Mouse (Mus musculus) olfactory bulb, adult 2 months (tissue): ENCODE results near the gene Rufy3. TPM values are rescaled to one million over a fixed set of nuclear protein-coding genes. Genes with fewer than 3 reads are reported as not detected.

Experiments
- H3K27ac ChIP-seq: fragments of 200-500 bp; 2 replicates; pipeline ENCODE4 v1.5.1; 2012; ENCODE audit warnings: low read depth, low read length; ENCODE audit not compliant: insufficient read depth
- H3K4me1 ChIP-seq: fragments of 200-500 bp; 2 replicates; pipeline ENCODE4 v1.6.1; 2012; ENCODE audit warnings: low read length; ENCODE audit not compliant: control insufficient read depth, insufficient read depth
- H3K4me3 ChIP-seq: fragments of 200-500 bp; 2 replicates; pipeline ENCODE4 v1.5.1; 2012; ENCODE audit warnings: mild to moderate bottlenecking, low read depth, low read length, moderate library complexity; ENCODE audit not compliant: insufficient read depth
- CTCF ChIP-seq: fragments of 200-500 bp; IDR thresholded peaks from 2 replicates; pipeline ENCODE4 v1.5.1; 2012; ENCODE audit warnings: low read depth, mild to moderate bottlenecking, low read length, moderate library complexity; ENCODE audit not compliant: insufficient read depth
- POLR2A ChIP-seq: fragments of 200-500 bp; IDR thresholded peaks from 2 replicates; pipeline ENCODE4 v1.6.1; 2012; ENCODE audit warnings: mild to moderate bottlenecking, low read depth, low read length, moderate library complexity; ENCODE audit not compliant: insufficient read depth
- WGBS: fragments of 180-500 bp; shearing (Covaris S2); methylation state at CpG from one replicate; pipeline ENCODE4 v1.1.7; 2018; 5-methylcytosine and 5-hydroxymethylcytosine counted together
- polyA plus RNA-seq: library from polyadenylated mRNA; stranded (reverse); fragments of >200 nt; gene quantifications from 2 replicates; pipeline ENCODE4 v1.2.4, GENCODE M21; 2012; ENCODE audit warnings: low replicate concordance; ENCODE audit not compliant: missing spikeins, insufficient read depth, insufficient read length

Rufy3 gene
- polyA plus RNA-seq, 1 experiment: 110 TPM

DNA sequence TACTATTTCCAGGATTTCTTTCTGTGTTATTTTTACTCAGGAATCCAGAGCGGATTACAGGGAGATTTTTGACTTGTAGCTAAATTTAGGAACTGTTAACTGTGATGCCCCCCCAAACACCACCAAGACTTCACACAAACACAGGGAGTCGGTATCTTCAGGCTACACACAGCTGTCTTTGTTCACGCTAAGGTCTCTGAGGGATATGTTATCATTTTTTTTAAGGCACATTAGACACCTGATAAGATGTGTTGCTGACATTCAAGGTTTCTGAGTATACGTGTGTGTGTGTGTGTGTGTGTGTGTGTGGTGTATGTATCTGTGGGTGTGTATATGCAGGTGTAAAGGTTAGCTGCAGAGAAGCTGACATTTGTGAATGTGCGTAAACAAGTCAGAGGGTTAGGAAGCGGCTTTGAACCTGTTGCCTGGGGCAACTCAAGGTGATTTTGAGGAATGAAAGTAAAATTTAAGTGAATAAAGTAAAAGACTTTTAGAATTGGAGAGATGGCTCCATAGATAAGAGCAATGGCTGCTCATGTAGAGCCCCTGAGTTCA lies 121.0 kb downstream of the Rufy3 start:
- TF ChIP-seq CTCF: no peak
- TF ChIP-seq POLR2A: no peak
- Histone ChIP-seq H3K4me3 (no peak overlapping the region), H3K27ac (no peak overlapping the region), H3K4me1 (no peaks in the 10 kb centered on the region)
- WGBS: 69% methylated on average over 6 of the region's 6 CpGs

DNA sequence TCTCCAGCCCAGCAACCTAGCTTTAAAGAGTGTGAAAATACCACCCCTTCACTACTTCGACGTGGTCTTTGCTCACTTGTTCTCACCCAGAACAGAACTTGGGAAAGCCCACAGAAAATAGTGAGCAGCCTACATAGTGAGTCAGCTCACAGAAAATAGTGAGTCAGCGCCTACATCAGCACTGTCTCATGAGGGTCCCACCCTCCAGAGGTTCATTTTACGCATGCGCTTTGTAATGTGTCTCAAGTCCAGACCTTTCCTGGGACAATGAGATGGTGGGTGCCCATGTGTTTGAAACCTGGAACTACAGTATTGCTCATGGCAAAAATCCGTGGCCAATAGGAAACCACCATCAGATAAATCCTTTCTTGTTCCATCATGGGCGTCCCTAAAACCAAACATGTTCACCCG lies 123.2 kb downstream of the Rufy3 start:
- no peak overlapping the region for H3K27ac ChIP-seq
- no peaks in the 10 kb centered on the region for H3K4me1 ChIP-seq
- TF ChIP-seq POLR2A (no peak), CTCF (no peak)
- H3K4me3 ChIP-seq: no peak overlapping the region
- 69% methylated on average over 8 of the region's 8 CpGs for WGBS

GRCm38 (mm10) chr5:88688583-88689187 lies 123.8 kb downstream of the Rufy3 start:
- H3K4me3 ChIP-seq: no peak overlapping the region
- no peaks in the 10 kb centered on the region for H3K4me1 ChIP-seq
- no peak overlapping the region for H3K27ac ChIP-seq
- 81% methylated on average over 15 of the region's 15 CpGs for WGBS
- TF ChIP-seq POLR2A: no peak
- no peak for TF ChIP-seq CTCF

- 76% methylated on average over 3 of the region's 3 CpGs for WGBS
- no peak overlapping the region for H3K27ac ChIP-seq
Measured at GRCm38 (mm10) chr5:88689279-88689938, 124.6 kb downstream of the Rufy3 start.

DNA sequence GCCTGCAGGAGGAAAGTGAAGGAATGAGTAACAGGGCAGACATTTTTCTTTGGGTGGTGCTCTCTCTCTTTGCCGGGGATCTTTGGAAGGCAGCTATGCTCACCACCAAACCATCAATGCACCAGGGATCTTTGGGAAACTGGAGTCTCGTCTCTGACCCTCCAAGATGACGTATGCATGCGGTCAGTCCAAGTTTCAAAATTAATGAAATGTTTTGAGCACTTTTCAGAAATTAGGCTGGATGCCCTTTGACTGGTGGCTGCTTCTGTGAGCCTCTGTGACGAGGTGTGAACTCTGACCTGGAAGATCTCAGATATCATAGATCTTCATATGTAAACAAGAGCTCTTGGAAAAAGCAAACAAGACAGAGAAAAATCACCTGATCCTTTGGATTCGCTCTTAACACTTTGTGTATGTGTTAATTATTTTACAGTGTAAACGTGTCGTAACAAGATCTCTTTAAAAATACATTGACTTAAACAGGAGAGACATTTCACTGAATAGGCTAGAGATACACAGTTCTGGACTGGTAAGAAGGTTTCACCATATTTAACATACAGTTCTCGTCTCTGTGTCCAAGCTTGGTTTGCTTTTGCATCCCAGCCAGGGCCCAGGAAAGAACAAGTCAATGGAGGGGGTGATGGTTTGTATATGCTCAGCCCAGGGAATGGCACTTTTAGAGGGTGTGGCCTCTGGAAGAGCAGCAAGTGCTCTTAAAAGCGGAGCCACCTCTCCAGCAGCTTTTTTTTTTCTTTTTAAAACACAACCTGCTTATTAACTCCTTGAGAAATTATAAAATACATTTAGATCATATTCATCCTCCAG lies 126.1 kb downstream of the Rufy3 start:
- Histone ChIP-seq H3K27ac (no peak overlapping the region), H3K4me3 (no peak overlapping the region), H3K4me1 (no peaks in the 10 kb centered on the region)
- WGBS: 86% methylated on average over 10 of the region's 10 CpGs
- TF ChIP-seq CTCF (no peak), POLR2A (no peak)

More at GRCm38 (mm10) chr5:88689279-88689938, 124.6 kb downstream of the Rufy3 start:
- no peak overlapping the region for H3K4me3 ChIP-seq
- no peaks in the 10 kb centered on the region for H3K4me1 ChIP-seq
- TF ChIP-seq POLR2A (no peak), CTCF (no peak)

DNA sequence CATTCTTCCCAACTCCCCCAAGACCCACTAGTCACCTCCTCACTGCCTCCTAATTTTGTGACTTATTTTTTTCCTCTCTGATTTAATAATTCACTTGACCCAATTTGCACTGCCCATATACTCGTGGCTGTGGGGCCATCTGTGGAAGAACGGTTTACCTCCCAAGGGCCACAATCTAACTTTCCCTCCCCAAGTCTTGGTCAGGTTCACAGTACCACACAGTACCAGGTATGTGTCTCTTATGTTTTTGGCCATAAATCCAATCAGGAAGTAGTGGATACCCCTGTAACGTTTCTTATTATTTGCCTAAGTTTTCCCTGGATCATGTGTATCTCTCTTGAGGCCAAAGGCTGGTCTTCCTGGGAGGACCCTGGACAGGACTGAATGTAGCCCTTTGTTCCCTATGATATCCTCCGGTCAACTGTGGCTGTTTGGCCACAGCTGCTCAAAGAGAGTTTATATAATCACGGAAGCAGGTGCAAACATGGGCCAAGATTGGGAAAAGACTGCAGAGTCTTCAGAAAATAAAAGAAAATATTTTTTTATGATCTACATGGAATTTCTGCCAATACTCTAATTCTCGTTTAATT lies 126.8 kb downstream of the Rufy3 start:
- WGBS: 79% methylated on average over 6 of the region's 6 CpGs
- Histone ChIP-seq H3K27ac (no peak overlapping the region), H3K4me1 (no peaks in the 10 kb centered on the region), H3K4me3 (no peak overlapping the region)
- TF ChIP-seq CTCF (no peak), POLR2A (no peak)

GRCm38 (mm10) chr5:88692586-88692985 lies 127.7 kb downstream of the Rufy3 start:
- Histone ChIP-seq H3K4me1 (no peaks in the 10 kb centered on the region), H3K27ac (no peak overlapping the region), H3K4me3 (no peak overlapping the region)
- TF ChIP-seq CTCF: no peak
- TF ChIP-seq POLR2A: no peak
- 91% methylated on average over 4 of the region's 4 CpGs for WGBS

- H3K4me3 ChIP-seq: no peak overlapping the region
- no peak for TF ChIP-seq CTCF
- TF ChIP-seq POLR2A: no peak
- H3K4me1 ChIP-seq: no peaks in the 10 kb centered on the region
- no peak overlapping the region for H3K27ac ChIP-seq
Measured at GRCm38 (mm10) chr5:88693057-88693456, 128.2 kb downstream of the Rufy3 start.
